Mouse (Mus musculus) bone marrow, adult 2 months (tissue): ENCODE results near the gene Slc15a3.

Experiments
- CTCF ChIP-seq: fragments of 200-500 bp; IDR thresholded peaks from 2 replicates; pipeline ENCODE4 v1.5.1; 2011; ENCODE audit warnings: low read length, control low read depth; ENCODE audit not compliant: control insufficient read depth, insufficient read depth
- POLR2A ChIP-seq: fragments of 200-500 bp; IDR thresholded peaks from 2 replicates; pipeline ENCODE4 v1.6.1; 2011; ENCODE audit warnings: low read depth, mild to moderate bottlenecking, control low read depth, low read length, borderline replicate concordance; ENCODE audit not compliant: control insufficient read depth

DNA sequence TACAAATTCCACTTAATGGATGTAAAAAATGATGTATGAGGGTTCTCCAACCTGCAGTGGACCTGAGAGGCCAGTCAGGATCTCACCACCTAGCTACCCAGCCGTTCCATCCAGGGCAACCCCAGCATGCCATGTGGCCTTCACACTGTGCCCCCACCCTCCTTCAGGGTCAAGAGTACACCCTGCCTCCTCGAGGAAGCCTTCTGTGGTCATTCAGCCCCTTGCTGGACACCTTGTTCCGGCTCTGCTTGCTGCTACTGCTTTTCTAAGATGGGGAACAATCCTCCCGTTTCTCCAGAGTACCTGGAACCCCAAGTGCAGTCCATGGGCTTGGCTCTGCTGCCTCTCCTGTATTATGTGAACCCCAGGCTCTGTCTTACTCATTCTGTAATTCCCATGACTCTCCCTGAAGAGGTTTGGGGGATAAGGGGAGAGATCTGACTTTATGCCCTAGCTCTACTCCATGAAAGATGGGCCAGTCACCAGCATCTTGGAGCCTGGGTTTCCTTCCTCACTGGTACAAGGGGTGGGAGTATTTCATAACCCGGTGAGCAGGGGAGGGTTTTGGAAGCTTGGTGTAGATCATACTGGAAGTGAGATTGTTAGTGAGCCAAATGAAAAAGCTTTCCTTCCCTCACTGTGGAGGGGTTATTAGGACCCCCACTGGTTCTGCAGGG is 28.6 kb downstream of the Slc15a3 start:
- TF ChIP-seq CTCF (no peak), POLR2A (no peak)
